Mouse (Mus musculus): ENCODE measurements at regions not wholly inside any gene's neighbourhood (a gene's known extent, or its start where the extent isn't known, plus 50 kb on each side); places are given as distances from the start of the nearest gene placed in this dataset.

- no peak for DNase-seq (ENCODE audit: low spot score in 2 of 2)
Measured at GRCm38 (mm10) chr4:66478601-66479217, 74.3 kb upstream of the Astn2 start.
